Mouse (Mus musculus) ES-Bruce4 (cell line): ENCODE measurements at regions not wholly inside any gene's neighbourhood (a gene's known extent, or its start where the extent isn't known, plus 50 kb on each side); places are given as distances from the start of the nearest gene placed in this dataset.

Source experiments
- H3K27ac ChIP-seq: 2 replicates; pipeline ENCODE4 v1.5.1; 2012; ENCODE audit warnings: low read length, inconsistent platforms; ENCODE audit not compliant: insufficient read depth
- H3K27me3 ChIP-seq: 2 replicates; pipeline ENCODE4 v1.6.1; 2012; ENCODE audit warnings: mild to moderate bottlenecking, low read length, inconsistent platforms; ENCODE audit not compliant: control insufficient read depth, poor library complexity, insufficient read depth, severe bottlenecking
- H3K36me3 ChIP-seq: 2 replicates; pipeline ENCODE4 v1.6.1; 2012; ENCODE audit warnings: inconsistent platforms, mild to moderate bottlenecking, low read length, moderate library complexity; ENCODE audit not compliant: control insufficient read depth, poor library complexity, insufficient read depth, severe bottlenecking
- H3K4me1 ChIP-seq: one replicate; pipeline ENCODE4 v1.8.1; 2011; ENCODE audit warnings: low read length; ENCODE audit not compliant: control insufficient read depth, insufficient read depth
- H3K4me3 ChIP-seq: 2 replicates; pipeline ENCODE4 v1.5.1; 2011; ENCODE audit warnings: low read depth, mild to moderate bottlenecking, low read length
- H3K9ac ChIP-seq: 2 replicates; pipeline ENCODE4 v1.6.1; 2012; ENCODE audit warnings: low read depth, mild to moderate bottlenecking, inconsistent platforms; ENCODE audit not compliant: poor library complexity, severe bottlenecking
- H3K9me3 ChIP-seq: replicated peaks from 2 replicates; pipeline ENCODE4 v1.6.1; 2012; ENCODE audit warnings: mild to moderate bottlenecking, low read length, inconsistent platforms; ENCODE audit not compliant: control insufficient read depth, poor library complexity, insufficient read depth, severe bottlenecking
- CTCF ChIP-seq: IDR thresholded peaks from one replicate; pipeline ENCODE4 v1.8.1; 2011; ENCODE audit warnings: low read depth, low read length
- EP300 ChIP-seq: IDR thresholded peaks from 2 replicates; pipeline ENCODE4 v1.6.1; 2011; ENCODE audit warnings: low read depth, low read length; ENCODE audit not compliant: insufficient read depth
- POLR2A ChIP-seq: IDR thresholded peaks from one replicate; pipeline ENCODE4 v1.8.1; 2011; ENCODE audit warnings: low read length; ENCODE audit not compliant: insufficient read depth

GRCm38 (mm10) chr9:30756796-30757195 is 165.5 kb downstream of the Adamts15 start:
- H3K27ac ChIP-seq, result no peak overlapping the region
- H3K27me3 ChIP-seq, result no peaks in the 10 kb centered on the region
- no peaks in the 10 kb centered on the region for H3K36me3 ChIP-seq
- no peak for TF ChIP-seq POLR2A
- no peak for TF ChIP-seq CTCF
- TF ChIP-seq EP300, result no peak
- H3K4me1 ChIP-seq, result no peaks in the 10 kb centered on the region
- H3K9me3 ChIP-seq, result no peaks in the 10 kb centered on the region
- H3K9ac ChIP-seq, result no peak overlapping the region
- H3K4me3 ChIP-seq, result no peak overlapping the region

- TF ChIP-seq CTCF, result no peak
- TF ChIP-seq EP300, result no peak
- no peak for TF ChIP-seq POLR2A
- no peak overlapping the region for H3K27ac ChIP-seq
- H3K4me1 ChIP-seq, result no peaks in the 10 kb centered on the region
- no peaks in the 10 kb centered on the region for H3K9me3 ChIP-seq
- no peak overlapping the region for H3K4me3 ChIP-seq
- H3K9ac ChIP-seq, result no peak overlapping the region
- H3K27me3 ChIP-seq, result no peaks in the 10 kb centered on the region
- H3K36me3 ChIP-seq, result no peaks in the 10 kb centered on the region
These were observed 166.7 kb downstream of the Adamts15 start for GRCm38 (mm10) chr9:30755586-30755985.

- Histone ChIP-seq H3K4me1 (no peaks in the 10 kb centered on the region), H3K36me3 (no peaks in the 10 kb centered on the region), H3K9ac (no peak overlapping the region), H3K4me3 (no peak overlapping the region), H3K9me3 (no peaks in the 10 kb centered on the region), H3K27me3 (no peaks in the 10 kb centered on the region), H3K27ac (no peak overlapping the region)
- TF ChIP-seq POLR2A, result no peak
These were observed 167.4 kb downstream of the Adamts15 start for GRCm38 (mm10) chr9:30754826-30755225.

- Histone ChIP-seq H3K9ac (no peak overlapping the region), H3K4me1 (no peaks in the 10 kb centered on the region), H3K9me3 (peaks cover 2% of the 10 kb centered on the region), H3K27me3 (no peaks in the 10 kb centered on the region), H3K4me3 (no peak overlapping the region), H3K36me3 (no peaks in the 10 kb centered on the region), H3K27ac (no peak overlapping the region)
- no peak for TF ChIP-seq POLR2A
- TF ChIP-seq CTCF, result no peak
- no peak for TF ChIP-seq EP300
These were observed 178.8 kb downstream of the Adamts15 start for GRCm38 (mm10) chr9:30743471-30743870.

- no peaks in the 10 kb centered on the region for H3K36me3 ChIP-seq
- H3K4me1 ChIP-seq, result no peaks in the 10 kb centered on the region
- no peaks in the 10 kb centered on the region for H3K27me3 ChIP-seq
- TF ChIP-seq POLR2A (no peak), CTCF (no peak), EP300 (no peak)
- no peak overlapping the region for H3K27ac ChIP-seq
- peaks cover 2% of the 10 kb centered on the region for H3K9me3 ChIP-seq
- H3K4me3 ChIP-seq, result no peak overlapping the region
- H3K9ac ChIP-seq, result no peak overlapping the region
These were observed 179.7 kb downstream of the Adamts15 start for GRCm38 (mm10) chr9:30742471-30743098.

GRCm38 (mm10) chr9:30731687-30732086 is 190.6 kb downstream of the Adamts15 start:
- Histone ChIP-seq H3K27ac (no peak overlapping the region), H3K9me3 (no peaks in the 10 kb centered on the region), H3K4me1 (no peaks in the 10 kb centered on the region), H3K9ac (no peak overlapping the region), H3K36me3 (no peaks in the 10 kb centered on the region), H3K27me3 (no peaks in the 10 kb centered on the region), H3K4me3 (no peak overlapping the region)
- no peak for TF ChIP-seq CTCF
- TF ChIP-seq EP300, result no peak
- no peak for TF ChIP-seq POLR2A
